In genomic region chr13:44476901-44477300, GRCm38 (mm10) we compare ENCODE assay signal across 8 mouse cellular contexts.
DNase-seq lines count a peak whose midpoint lies in the region; ATAC-seq lines count a peak whose summit lies in the region.

No protein-coding gene starts in this region.

- no peak for ATAC-seq in hindbrain, embryonic 16.5 days
- no peak for ATAC-seq in hindbrain, embryonic 13.5 days (ENCODE audit: low FRiP score)
- ATAC-seq in heart, embryonic 12.5 days (ENCODE audit: insufficient number of reproducible peaks, low FRiP score) = no peak
- ATAC-seq in stomach, embryonic 15.5 days (ENCODE audit: insufficient read depth, low FRiP score, low read depth) = 0 out of 2 replicates have a peak, but pooled peaks have one; percentile 35
- no peak for ATAC-seq in midbrain, embryonic 11.5 days (ENCODE audit: low FRiP score)
- no peak for ATAC-seq in liver, embryonic 12.5 days
- no peak for ATAC-seq in inflammation-experienced regulatory T-cells, adult 6 months

- no peaks in the 10 kb centered on the region for H3K36me3 ChIP-seq in hindbrain, embryonic 16.5 days (ENCODE audit: control insufficient read depth, insufficient read depth, low read length)
- H3K36me3 ChIP-seq in hindbrain, embryonic 13.5 days = no peaks in the 10 kb centered on the region
- H3K36me3 ChIP-seq in heart, embryonic 12.5 days = no peaks in the 10 kb centered on the region
- H3K36me3 ChIP-seq in stomach, embryonic 15.5 days = no peaks in the 10 kb centered on the region
- no peaks in the 10 kb centered on the region for H3K36me3 ChIP-seq in midbrain, embryonic 11.5 days (ENCODE audit: control insufficient read depth, insufficient read depth, low read length)
- no peaks in the 10 kb centered on the region for H3K36me3 ChIP-seq in liver, embryonic 12.5 days

- 58% methylated on average over 8 of the region's 8 CpGs for WGBS in hindbrain, embryonic 16.5 days
- WGBS in hindbrain, embryonic 13.5 days = 55% methylated on average over 8 of the region's 8 CpGs
- 66% methylated on average over 8 of the region's 8 CpGs for WGBS in heart, embryonic 12.5 days
- 34% methylated on average over 8 of the region's 8 CpGs for WGBS in stomach, embryonic 15.5 days
- 64% methylated on average over 8 of the region's 8 CpGs for WGBS in midbrain, embryonic 11.5 days
- 57% methylated on average over 8 of the region's 8 CpGs for WGBS in liver, embryonic 12.5 days (ENCODE audit: insufficient replicate concordance)

- no peaks in the 10 kb centered on the region for H3K27me3 ChIP-seq in hindbrain, embryonic 16.5 days (replicated peaks; ENCODE audit: control insufficient read depth, insufficient read depth, low read length)
- 0 out of 2 replicates have a peak, but pooled peaks cover 3% of the 10 kb centered on the region for H3K27me3 ChIP-seq in hindbrain, embryonic 13.5 days
- no peaks in the 10 kb centered on the region for H3K27me3 ChIP-seq in heart, embryonic 12.5 days (replicated peaks)
- H3K27me3 ChIP-seq in stomach, embryonic 15.5 days (replicated peaks) = no peaks in the 10 kb centered on the region
- H3K27me3 ChIP-seq in midbrain, embryonic 11.5 days (ENCODE audit: control insufficient read depth, insufficient read depth, low read length) = no peaks in the 10 kb centered on the region
- H3K27me3 ChIP-seq in liver, embryonic 12.5 days (replicated peaks) = 0 out of 2 replicates have a peak, but pooled peaks cover 3% of the 10 kb centered on the region

- H3K27ac ChIP-seq in hindbrain, embryonic 16.5 days (ENCODE audit: low read depth, low read length) = no peak overlapping the region
- no peak overlapping the region for H3K27ac ChIP-seq in hindbrain, embryonic 13.5 days
- H3K27ac ChIP-seq in heart, embryonic 12.5 days (ENCODE audit: poor library complexity, severe bottlenecking) = peak overlapping the region; percentile 55; the same call in 1 of the 2 replicates
- peak overlapping the region; percentile 37; the same call in 1 of the 2 replicates for H3K27ac ChIP-seq in stomach, embryonic 15.5 days
- no peak overlapping the region for H3K27ac ChIP-seq in midbrain, embryonic 11.5 days (ENCODE audit: low read depth, low read length)
- no peak overlapping the region for H3K27ac ChIP-seq in liver, embryonic 12.5 days

- H3K4me3 ChIP-seq in hindbrain, embryonic 16.5 days (ENCODE audit: low read length) = no peak overlapping the region
- no peak overlapping the region for H3K4me3 ChIP-seq in hindbrain, embryonic 13.5 days
- H3K4me3 ChIP-seq in heart, embryonic 12.5 days = no peak overlapping the region
- H3K4me3 ChIP-seq in stomach, embryonic 15.5 days (replicated peaks) = no peak overlapping the region
- H3K4me3 ChIP-seq in midbrain, embryonic 11.5 days (ENCODE audit: low read depth, low read length) = no peak overlapping the region
- H3K4me3 ChIP-seq in liver, embryonic 12.5 days = no peak overlapping the region

- H3K4me2 ChIP-seq in hindbrain, embryonic 16.5 days (ENCODE audit: low read length) = no peak overlapping the region
- H3K4me2 ChIP-seq in hindbrain, embryonic 13.5 days = no peak overlapping the region
- no peak overlapping the region for H3K4me2 ChIP-seq in heart, embryonic 12.5 days
- H3K4me2 ChIP-seq in stomach, embryonic 15.5 days = peak overlapping the region; percentile 17; the same call in 1 of the 2 replicates
- H3K4me2 ChIP-seq in midbrain, embryonic 11.5 days = no peak overlapping the region
- no peak overlapping the region for H3K4me2 ChIP-seq in liver, embryonic 12.5 days

- DNase-seq in kidney, postnatal 25 days = peak; percentile 82
- DNase-seq in midbrain, embryonic 11.5 days (ENCODE audit: low spot score, missing footprints) = no peak

- H3K9ac ChIP-seq in hindbrain, embryonic 16.5 days (ENCODE audit: low read depth, low read length) = 0 out of 2 replicates have a peak overlapping the region, but pooled peaks have one; percentile 38
- H3K9ac ChIP-seq in hindbrain, embryonic 13.5 days = no peak overlapping the region
- H3K9ac ChIP-seq in heart, embryonic 12.5 days = no peak overlapping the region
- H3K9ac ChIP-seq in stomach, embryonic 15.5 days = no peak overlapping the region
- no peak overlapping the region for H3K9ac ChIP-seq in midbrain, embryonic 11.5 days (ENCODE audit: low read length)
- no peak overlapping the region for H3K9ac ChIP-seq in liver, embryonic 12.5 days

- no peaks in the 10 kb centered on the region for H3K9me3 ChIP-seq in hindbrain, embryonic 16.5 days (ENCODE audit: control insufficient read depth, low read length)
- no peaks in the 10 kb centered on the region for H3K9me3 ChIP-seq in hindbrain, embryonic 13.5 days
- peaks cover 3% of the 10 kb centered on the region; the same call in 1 of the 2 replicates for H3K9me3 ChIP-seq in heart, embryonic 12.5 days (replicated peaks)
- H3K9me3 ChIP-seq in stomach, embryonic 15.5 days = no peaks in the 10 kb centered on the region
- H3K9me3 ChIP-seq in midbrain, embryonic 11.5 days (ENCODE audit: control insufficient read depth, low read length) = no peaks in the 10 kb centered on the region
- H3K9me3 ChIP-seq in liver, embryonic 12.5 days (replicated peaks) = no peaks in the 10 kb centered on the region

- H3K4me1 ChIP-seq in hindbrain, embryonic 16.5 days (ENCODE audit: control insufficient read depth, insufficient read depth, low read depth, low read length) = no peaks in the 10 kb centered on the region; the same call in 1 of the 2 replicates
- peaks cover 11% of the 10 kb centered on the region for H3K4me1 ChIP-seq in hindbrain, embryonic 13.5 days (replicated peaks)
- peaks cover 8% of the 10 kb centered on the region for H3K4me1 ChIP-seq in heart, embryonic 12.5 days (replicated peaks)
- peaks cover 4% of the 10 kb centered on the region; the same call in 1 of the 2 replicates for H3K4me1 ChIP-seq in stomach, embryonic 15.5 days
- peaks cover 14% of the 10 kb centered on the region for H3K4me1 ChIP-seq in midbrain, embryonic 11.5 days (ENCODE audit: control insufficient read depth, insufficient read depth, low read length)
- no peaks in the 10 kb centered on the region for H3K4me1 ChIP-seq in liver, embryonic 12.5 days

Comparison
In these comparisons a context has a peak if more than half of its experiments do, and no peak if none do; other contexts are left out.
1. H3K27ac ChIP-seq: peak in heart, embryonic 12.5 days (single experiment) and stomach, embryonic 15.5 days (single experiment); none in hindbrain, embryonic 16.5 days (single experiment), hindbrain, embryonic 13.5 days (single experiment), midbrain, embryonic 11.5 days (single experiment) and liver, embryonic 12.5 days (single experiment).